Mouse (Mus musculus) right cerebral cortex, postnatal 25 days (tissue): ENCODE data around the gene Ppp1r13l.
A peak's percentile ranks its signal among the peaks of the same experiment; 100 is the strongest.

Experiments used
- DNase-seq: peaks from one replicate; pipeline ENCODE4 v3.0.0; 2022

The Ppp1r13l gene

GRCm38 (mm10) chr7:19420821-19421636 lies 61.5 kb downstream of the Ppp1r13l start:
- DNase-seq, result peak; percentile 88

GRCm38 (mm10) chr7:19423083-19423482 lies 63.5 kb downstream of the Ppp1r13l start:
- DNase-seq, result no peak

GRCm38 (mm10) chr7:19424051-19424450 lies 64.5 kb downstream of the Ppp1r13l start:
- DNase-seq, result no peak

GRCm38 (mm10) chr7:19426349-19426748 lies 66.8 kb downstream of the Ppp1r13l start:
- peak; percentile 48 for DNase-seq

- no peak for DNase-seq
Measured at GRCm38 (mm10) chr7:19426888-19427287, 67.3 kb downstream of the Ppp1r13l start.
